Mouse (Mus musculus) heart, embryonic 12.5 days (tissue): Measurements from ENCODE around the gene Ubr4. TPM values are rescaled to one million over a fixed set of nuclear protein-coding genes. Genes with fewer than 3 reads are reported as not detected.
"Not testable (repeated sequence)": the region's sequence is repeated elsewhere in the genome, so short reads cannot be mapped to it uniquely, and the experiment has no call there.

Experiments
- ATAC-seq: fragments of 200-750 bp; cut with Nextera tagmentation; 2 replicates; pipeline ENCODE4 v1.8.0; 2017; ENCODE audit warnings: moderate TSS enrichment, moderate library complexity; ENCODE audit not compliant: insufficient number of reproducible peaks, low FRiP score
- H3K27ac ChIP-seq: fragments of 300-500 bp; sonication (generic); 2 replicates; pipeline ENCODE4 v1.5.1; 2016; ENCODE audit warnings: mild to moderate bottlenecking, moderate library complexity; ENCODE audit not compliant: poor library complexity, severe bottlenecking
- H3K27me3 ChIP-seq: fragments of 300-500 bp; sonication (generic); replicated peaks from 2 replicates; pipeline ENCODE4 v1.6.1; 2016; ENCODE audit warnings: mild to moderate bottlenecking, moderate library complexity
- H3K36me3 ChIP-seq: fragments of 300-500 bp; sonication (generic); 2 replicates; pipeline ENCODE4 v1.6.1; 2016; ENCODE audit warnings: mild to moderate bottlenecking, moderate library complexity
- H3K4me1 ChIP-seq: fragments of 300-500 bp; sonication (generic); replicated peaks from 2 replicates; pipeline ENCODE4 v1.6.1; 2016; ENCODE audit warnings: mild to moderate bottlenecking
- H3K4me2 ChIP-seq: fragments of 300-500 bp; sonication (generic); 2 replicates; pipeline ENCODE4 v1.6.1; 2016; ENCODE audit warnings: mild to moderate bottlenecking, moderate library complexity
- H3K4me3 ChIP-seq: fragments of 300-500 bp; sonication (generic); 2 replicates; pipeline ENCODE4 v1.5.1; 2016; ENCODE audit warnings: mild to moderate bottlenecking
- H3K9ac ChIP-seq: fragments of 300-500 bp; sonication (generic); 2 replicates; pipeline ENCODE4 v1.6.1; 2016; ENCODE audit warnings: mild to moderate bottlenecking, moderate library complexity
- H3K9me3 ChIP-seq: fragments of 300-500 bp; sonication (generic); replicated peaks from 2 replicates; pipeline ENCODE4 v1.6.1; 2016; ENCODE audit warnings: mild to moderate bottlenecking, moderate library complexity
- WGBS: fragments of 180-500 bp; shearing (Covaris S2); methylation state at CpG from one replicate; pipeline ENCODE4 v1.1.7; 2016; 5-methylcytosine and 5-hydroxymethylcytosine counted together
- polyA plus RNA-seq: library from polyadenylated mRNA; unstranded; fragments of >200 nt; fragmentation: Nextera tagmentation; extraction: Ambion mirVana; gene quantifications from 2 replicates; pipeline ENCODE4 v1.2.1, GENCODE M21; 2016

Gene Ubr4
- polyA plus RNA-seq, 1 experiment from 2014 or later: 64.9 TPM

DNA sequence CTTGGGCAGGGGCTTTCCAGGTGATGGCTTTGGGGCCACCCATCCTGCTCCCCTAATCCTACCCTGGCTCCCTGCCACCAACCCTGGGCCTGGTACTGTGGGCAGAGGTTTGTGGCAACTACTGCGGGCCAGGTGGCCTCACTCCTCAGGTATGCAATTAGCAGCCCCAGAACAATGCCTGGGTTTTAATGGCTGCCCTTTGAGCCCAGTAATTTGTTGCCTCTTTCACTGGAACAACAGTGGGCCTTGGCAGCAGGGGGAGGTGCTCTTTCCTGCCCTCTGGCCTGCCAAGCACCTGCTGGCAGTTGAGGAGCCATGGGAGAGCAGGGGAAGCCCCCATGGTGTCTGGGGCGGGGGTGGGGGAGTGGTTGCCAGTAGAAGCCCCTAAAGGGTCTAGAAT lies 156.7 kb downstream of the Ubr4 start:
- Histone ChIP-seq H3K27ac (no peak overlapping the region), H3K27me3 (no peaks in the 10 kb centered on the region), H3K4me2 (no peak overlapping the region), H3K4me1 (peaks cover 6% of the 10 kb centered on the region), H3K9me3 (peaks cover 9% of the 10 kb centered on the region; the same call in 1 of the 2 replicates), H3K9ac (no peak overlapping the region), H3K36me3 (no peaks in the 10 kb centered on the region), H3K4me3 (no peak overlapping the region)
- 80% methylated on average over 2 of the region's 2 CpGs for WGBS
- ATAC-seq: no peak; the same call in 1 of the 2 replicates

DNA sequence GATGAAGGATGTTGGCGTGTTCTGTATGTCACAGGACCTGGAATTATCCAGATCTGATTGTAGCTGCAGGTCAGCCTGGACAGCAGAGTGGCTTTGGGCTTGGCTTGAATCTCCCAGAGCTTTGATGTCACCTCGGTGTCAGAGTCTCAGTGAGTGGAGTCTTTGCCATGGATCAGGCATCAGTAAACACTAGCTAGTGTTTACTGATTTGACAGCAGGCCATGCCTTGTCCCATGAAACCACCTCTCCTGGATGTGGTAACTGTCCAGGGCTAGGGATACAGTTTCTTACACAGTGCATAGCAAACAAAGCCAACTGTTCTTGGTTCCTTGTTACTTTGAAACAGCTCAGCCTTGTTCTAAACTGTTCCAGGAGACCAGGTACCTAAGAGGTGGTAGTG lies 159.1 kb downstream of the Ubr4 start:
- 77% methylated on average over 2 of the region's 2 CpGs for WGBS
- Histone ChIP-seq H3K9me3 (no peaks in the 10 kb centered on the region), H3K4me3 (no peak overlapping the region), H3K4me2 (no peak overlapping the region), H3K9ac (no peak overlapping the region), H3K36me3 (no peaks in the 10 kb centered on the region), H3K27me3 (no peaks in the 10 kb centered on the region), H3K27ac (no peak overlapping the region), H3K4me1 (peaks cover 6% of the 10 kb centered on the region)
- no peak for ATAC-seq

GRCm38 (mm10) chr4:139512985-139513384 lies 160.6 kb downstream of the Ubr4 start:
- Histone ChIP-seq H3K4me3 (no peak overlapping the region), H3K27ac (no peak overlapping the region), H3K9ac (no peak overlapping the region), H3K4me1 (peaks cover 6% of the 10 kb centered on the region), H3K4me2 (no peak overlapping the region), H3K36me3 (no peaks in the 10 kb centered on the region), H3K27me3 (no peaks in the 10 kb centered on the region), H3K9me3 (no peaks in the 10 kb centered on the region)
- 74% methylated on average over 2 of the region's 2 CpGs for WGBS
- ATAC-seq: no peak

DNA sequence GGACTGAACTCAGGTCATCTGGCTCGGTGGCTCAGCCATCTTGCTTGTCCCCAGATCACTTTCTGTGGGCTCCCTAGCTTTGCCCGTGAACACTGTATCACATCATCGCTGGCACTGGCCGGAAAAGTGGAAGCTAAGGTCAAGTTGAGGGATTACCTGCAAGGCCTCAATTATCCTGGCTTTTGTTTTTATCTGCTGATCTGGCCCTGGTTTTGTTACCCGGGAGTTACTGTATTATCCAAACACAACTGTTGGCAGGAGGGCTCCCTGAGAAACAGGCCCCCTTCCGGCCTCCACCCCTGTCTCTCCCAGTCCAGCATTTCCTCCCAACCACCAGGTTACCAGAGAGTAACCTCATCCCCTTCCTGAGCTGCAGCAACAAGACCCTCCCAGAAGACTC lies 166.8 kb downstream of the Ubr4 start:
- ATAC-seq: no peak
- 52% methylated on average over 6 of the region's 6 CpGs for WGBS
- Histone ChIP-seq H3K4me2 (no peak overlapping the region), H3K4me1 (no peaks in the 10 kb centered on the region), H3K4me3 (no peak overlapping the region), H3K9ac (no peak overlapping the region), H3K27ac (no peak overlapping the region), H3K9me3 (no peaks in the 10 kb centered on the region), H3K27me3 (peaks cover 10% of the 10 kb centered on the region; the same call in 1 of the 2 replicates), H3K36me3 (no peaks in the 10 kb centered on the region)

DNA sequence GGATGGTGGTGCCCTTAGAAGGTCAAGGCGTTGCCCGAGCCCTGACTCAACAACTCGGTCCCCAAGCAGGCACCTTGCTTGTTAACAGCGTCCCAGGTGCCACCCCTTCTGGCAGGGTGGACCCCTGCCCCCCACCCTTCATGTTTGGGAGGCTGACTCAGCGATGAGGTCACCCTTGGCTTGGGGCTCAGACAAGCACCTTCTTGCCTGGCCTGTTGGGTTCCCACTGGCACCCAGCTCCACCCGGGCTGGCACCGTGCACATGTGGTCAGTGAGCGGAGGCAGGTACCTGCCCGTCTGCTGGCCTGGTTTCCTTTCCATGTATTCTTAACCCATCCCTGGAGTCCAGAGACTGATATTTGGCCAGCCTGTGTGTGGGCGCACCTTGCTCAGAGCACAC lies 169.5 kb downstream of the Ubr4 start:
- peaks cover 10% of the 10 kb centered on the region; the same call in 1 of the 2 replicates for H3K27me3 ChIP-seq
- 81% methylated on average over 10 of the region's 10 CpGs for WGBS
- no peak for ATAC-seq
- H3K9me3 ChIP-seq: no peaks in the 10 kb centered on the region
- no peaks in the 10 kb centered on the region for H3K36me3 ChIP-seq
- no peak overlapping the region for H3K4me3 ChIP-seq
- H3K4me2 ChIP-seq: no peak overlapping the region
- no peaks in the 10 kb centered on the region for H3K4me1 ChIP-seq
- no peak overlapping the region for H3K27ac ChIP-seq
- no peak overlapping the region for H3K9ac ChIP-seq

- Histone ChIP-seq H3K36me3 (no peaks in the 10 kb centered on the region), H3K4me2 (no peak overlapping the region), H3K9ac (no peak overlapping the region), H3K4me3 (no peak overlapping the region), H3K27ac (no peak overlapping the region), H3K4me1 (no peaks in the 10 kb centered on the region), H3K9me3 (no peaks in the 10 kb centered on the region), H3K27me3 (peaks cover 14% of the 10 kb centered on the region; the same call in 1 of the 2 replicates)
- 69% methylated on average over 12 of the region's 12 CpGs for WGBS
- 0 out of 2 replicates have a peak, but pooled peaks have one; percentile 25 for ATAC-seq
Observed at GRCm38 (mm10) chr4:139526475-139526874, 174.1 kb downstream of the Ubr4 start.

DNA sequence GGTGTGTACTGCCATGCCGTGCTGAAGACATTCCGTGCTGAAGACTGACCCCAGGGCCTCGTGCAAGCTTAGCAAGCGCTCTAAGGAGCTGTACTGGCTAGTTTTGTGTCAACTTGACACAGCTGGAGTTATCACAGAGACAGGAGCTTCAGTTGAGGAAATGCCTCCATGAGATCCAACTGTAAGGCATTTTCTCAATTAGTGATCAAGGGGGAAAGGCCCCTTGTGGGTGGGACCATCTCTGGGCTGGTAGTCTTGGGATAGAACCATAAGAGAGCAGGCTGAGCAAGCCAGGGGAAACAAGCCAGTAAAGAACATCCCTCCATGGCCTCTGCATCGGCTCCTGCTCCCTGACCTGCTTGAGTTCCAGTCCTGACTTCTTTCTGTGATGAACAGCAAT lies 177.8 kb downstream of the Ubr4 start, which contains the start of gene Iffo2:
TSS of gene Iffo2 (plus strand) at position 301 of the 400 bp plus-strand sequence.
- not testable (repeated sequence) for H3K27ac ChIP-seq, ATAC-seq, H3K4me3 ChIP-seq, H3K4me2 ChIP-seq, H3K9ac ChIP-seq, H3K36me3 ChIP-seq, H3K9me3 ChIP-seq, H3K4me1 ChIP-seq
- 81% methylated on average over 5 of the region's 5 CpGs for WGBS
- H3K27me3 ChIP-seq: peaks cover 12% of the 10 kb centered on the region; the same call in 1 of the 2 replicates

GRCm38 (mm10) chr4:139532081-139532480 lies 179.7 kb downstream of the Ubr4 start:
- no peaks in the 10 kb centered on the region for H3K36me3 ChIP-seq
- no peaks in the 10 kb centered on the region for H3K9me3 ChIP-seq
- 83% methylated on average over 10 of the region's 10 CpGs for WGBS
- H3K4me2 ChIP-seq: no peak overlapping the region
- H3K27ac ChIP-seq: no peak overlapping the region
- peaks cover 15% of the 10 kb centered on the region for H3K4me1 ChIP-seq
- no peak for ATAC-seq
- H3K4me3 ChIP-seq: no peak overlapping the region
- peaks cover 12% of the 10 kb centered on the region; the same call in 1 of the 2 replicates for H3K27me3 ChIP-seq
- no peak overlapping the region for H3K9ac ChIP-seq

DNA sequence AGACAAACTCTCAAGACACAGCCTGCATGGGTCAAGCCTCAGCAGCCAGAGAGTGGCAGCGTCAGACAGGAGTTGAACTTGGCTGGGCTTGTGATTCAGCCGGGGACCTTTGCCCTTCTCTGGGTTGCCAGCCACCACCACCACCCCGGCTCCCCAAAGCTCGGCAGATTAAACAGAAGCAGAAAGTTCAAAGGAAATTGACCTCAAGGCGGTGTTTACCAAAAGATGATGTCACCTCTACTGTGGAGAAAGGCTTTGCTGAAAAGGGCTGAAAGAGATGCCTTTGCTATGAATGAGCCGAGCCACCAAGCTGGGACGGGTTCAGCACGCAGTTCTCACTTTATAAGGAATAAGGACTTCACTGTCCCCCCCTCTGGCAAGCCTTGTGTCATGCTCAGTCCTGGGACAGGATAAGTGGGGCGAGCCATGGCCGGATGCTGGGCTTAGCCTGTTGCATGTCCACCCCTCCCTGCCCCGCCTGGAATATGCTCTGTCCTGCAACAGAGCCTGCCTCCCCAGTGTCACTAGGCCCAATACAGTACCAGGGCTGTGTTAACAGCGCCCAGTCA lies 182.8 kb downstream of the Ubr4 start:
- H3K27me3 ChIP-seq: peaks cover 12% of the 10 kb centered on the region; the same call in 1 of the 2 replicates
- H3K4me3 ChIP-seq: no peak overlapping the region
- no peaks in the 10 kb centered on the region for H3K36me3 ChIP-seq
- H3K9me3 ChIP-seq: 0 out of 2 replicates have a peak, but pooled peaks cover 2% of the 10 kb centered on the region
- no peak overlapping the region for H3K4me2 ChIP-seq
- no peak overlapping the region for H3K9ac ChIP-seq
- peak; percentile 79 for ATAC-seq
- H3K27ac ChIP-seq: peak overlapping the region; percentile 72
- peaks cover 15% of the 10 kb centered on the region for H3K4me1 ChIP-seq
- 36% methylated on average over 12 of the region's 12 CpGs for WGBS

DNA sequence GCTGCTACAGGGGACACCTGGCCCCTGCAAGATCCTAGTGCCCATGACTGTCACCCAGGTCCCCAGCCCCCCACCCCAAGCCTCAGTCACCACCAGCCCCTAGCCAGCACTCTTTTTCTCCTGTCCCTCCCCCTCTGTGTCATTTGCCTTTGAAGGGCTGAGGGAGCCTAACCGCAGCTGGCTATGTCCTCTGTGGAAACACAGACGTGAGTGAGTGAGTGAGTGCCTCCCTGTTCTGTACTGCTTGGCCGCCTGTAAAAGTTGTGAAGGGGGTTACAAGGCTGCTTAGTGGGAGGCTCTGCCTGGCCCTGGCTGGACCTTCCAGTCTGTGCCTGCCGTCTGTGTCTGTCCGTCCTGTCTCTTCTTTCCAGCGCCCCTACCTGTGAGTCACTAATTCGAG lies 183.3 kb downstream of the Ubr4 start:
- 49% methylated on average over 7 of the region's 7 CpGs for WGBS
- no peak overlapping the region for H3K4me2 ChIP-seq
- peaks cover 12% of the 10 kb centered on the region; the same call in 1 of the 2 replicates for H3K27me3 ChIP-seq
- no peak overlapping the region for H3K4me3 ChIP-seq
- peak overlapping the region; percentile 72 for H3K27ac ChIP-seq
- H3K36me3 ChIP-seq: no peaks in the 10 kb centered on the region
- peaks cover 15% of the 10 kb centered on the region for H3K4me1 ChIP-seq
- 0 out of 2 replicates have a peak, but pooled peaks cover 2% of the 10 kb centered on the region for H3K9me3 ChIP-seq
- H3K9ac ChIP-seq: no peak overlapping the region
- 0 out of 2 replicates have a peak, but pooled peaks have one; percentile 29 for ATAC-seq

GRCm38 (mm10) chr4:139536706-139537105 lies 184.3 kb downstream of the Ubr4 start:
- Histone ChIP-seq H3K9me3 (0 out of 2 replicates have a peak, but pooled peaks cover 2% of the 10 kb centered on the region), H3K4me1 (peaks cover 15% of the 10 kb centered on the region), H3K4me2 (no peak overlapping the region), H3K27ac (no peak overlapping the region), H3K27me3 (peaks cover 9% of the 10 kb centered on the region; the same call in 1 of the 2 replicates), H3K9ac (no peak overlapping the region), H3K4me3 (no peak overlapping the region), H3K36me3 (no peaks in the 10 kb centered on the region)
- WGBS: 83% methylated on average over 9 of the region's 9 CpGs
- ATAC-seq: no peak
